Mouse (Mus musculus): Measurements from ENCODE around the gene Serpinf2. TPM values are rescaled to one million over a fixed set of nuclear protein-coding genes. Genes with fewer than 3 reads are reported as not detected.

Serpinf2 gene
- not detected for polyA plus RNA-seq (2017; shearing (Covaris generic))

DNA sequence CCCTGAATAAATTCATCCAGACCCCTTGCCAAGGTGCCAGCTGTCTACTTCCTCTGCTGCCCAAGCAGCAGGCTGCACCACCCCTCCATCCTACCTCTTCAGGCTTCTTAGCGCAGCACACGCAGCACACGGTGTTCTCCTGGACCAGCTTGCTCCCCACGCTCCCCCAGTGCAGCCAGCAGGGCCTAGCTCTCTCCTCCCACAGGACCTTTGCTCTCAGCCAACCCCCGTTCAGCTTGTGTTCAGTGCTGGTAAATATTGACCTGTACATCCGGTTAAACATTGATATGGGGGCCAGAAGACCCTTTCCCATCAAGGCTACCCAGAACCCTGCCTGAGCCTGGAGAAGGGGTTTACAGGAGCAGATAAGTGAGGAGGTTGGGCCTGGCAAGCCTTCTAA, at the start of gene Serpinf2:
Serpinf2 (minus strand) TSS at position 229 of the 400 bp plus-strand sequence.

DNA sequence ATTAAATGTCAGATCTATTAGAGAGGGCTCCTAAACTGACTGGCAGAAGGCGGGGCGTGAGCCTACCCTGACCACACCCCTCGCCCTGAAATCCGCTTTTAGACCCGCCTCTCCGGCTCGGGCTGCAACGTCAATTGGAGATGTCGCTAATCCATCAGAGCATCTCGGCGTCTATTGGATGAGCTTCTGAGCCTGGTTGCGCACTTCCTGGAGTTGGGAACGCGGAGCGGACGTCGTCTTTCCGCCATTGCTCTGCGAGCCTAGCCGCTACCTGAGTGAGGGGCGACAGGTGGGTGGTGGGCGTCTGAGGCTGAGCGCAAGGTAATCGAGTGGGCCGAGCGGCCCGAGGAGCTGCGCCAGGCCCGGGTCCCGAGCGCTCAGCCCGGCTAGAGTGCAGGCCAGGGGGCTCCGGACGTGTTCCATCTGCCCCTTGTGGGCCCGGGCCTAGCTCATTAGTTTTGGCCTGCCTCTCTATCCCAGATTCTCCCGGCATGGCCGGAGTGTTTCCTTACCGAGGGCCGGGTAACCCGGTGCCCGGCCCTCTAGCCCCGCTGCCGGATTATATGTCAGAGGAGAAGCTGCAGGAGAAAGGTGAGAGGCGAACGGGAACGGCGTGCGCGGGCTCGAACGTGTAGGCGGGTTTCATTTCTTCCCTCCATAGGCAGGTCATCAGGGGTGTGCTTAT, 47.4 kb upstream of the Serpinf2 start, which contains the start of gene Prpf8:
Prpf8 (plus strand) TSS at position 216 of the 685 bp plus-strand sequence.

GRCm38 (mm10) chr11:75460844-75461742, 21.7 kb upstream of the Serpinf2 start, which contains the start of gene Tlcd2:
Tlcd2 (plus strand) TSS chr11:75461715.

DNA sequence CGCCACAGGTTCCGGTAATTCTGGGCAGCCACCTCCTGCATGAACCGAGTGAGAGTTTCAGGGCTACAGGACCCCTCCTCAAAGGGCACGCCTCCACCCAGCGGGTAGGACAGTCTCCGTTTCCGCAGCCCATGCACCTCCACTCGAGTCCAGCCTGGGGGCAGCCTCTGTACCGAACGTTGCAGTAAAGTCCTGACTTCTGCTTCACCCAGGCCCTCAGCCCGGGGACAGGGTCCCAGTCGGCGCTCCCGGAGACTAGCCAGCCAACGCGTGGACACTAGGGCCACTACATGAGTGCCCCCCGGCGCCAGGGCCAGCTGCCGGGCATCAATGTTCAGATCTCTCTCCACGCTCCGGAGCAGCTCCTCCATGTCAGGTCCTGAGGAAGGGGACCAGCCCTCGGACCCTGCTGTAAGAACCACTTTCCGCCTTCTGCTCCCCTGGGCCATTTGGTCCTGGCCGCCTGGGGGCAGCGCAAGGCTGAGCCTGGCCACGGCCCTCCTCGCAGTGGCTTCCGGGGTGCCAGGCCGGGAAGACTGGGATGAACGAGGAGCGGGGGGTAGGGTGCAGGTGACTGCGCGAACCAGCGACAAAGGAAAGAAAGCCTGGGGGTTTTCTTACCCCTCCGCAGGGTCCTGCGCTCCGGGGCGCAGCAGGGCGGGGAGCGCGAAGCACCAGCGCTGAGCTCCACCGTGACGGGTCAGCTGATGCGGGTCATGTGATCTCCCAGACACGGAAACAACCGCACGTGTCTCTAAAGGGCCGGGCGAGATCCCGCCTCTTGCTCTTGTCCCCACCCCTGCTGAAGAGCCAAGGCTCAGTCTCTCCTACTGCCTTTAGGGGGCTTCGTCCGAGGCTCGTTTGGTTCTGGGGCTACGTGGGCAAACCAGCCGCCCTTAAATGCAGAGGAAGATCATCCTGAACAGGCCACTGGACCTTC, 14.9 kb upstream of the Serpinf2 start, which contains the start of gene Wdr81:
Wdr81 (minus strand) TSS at position 727 of the 940 bp plus-strand sequence.

DNA sequence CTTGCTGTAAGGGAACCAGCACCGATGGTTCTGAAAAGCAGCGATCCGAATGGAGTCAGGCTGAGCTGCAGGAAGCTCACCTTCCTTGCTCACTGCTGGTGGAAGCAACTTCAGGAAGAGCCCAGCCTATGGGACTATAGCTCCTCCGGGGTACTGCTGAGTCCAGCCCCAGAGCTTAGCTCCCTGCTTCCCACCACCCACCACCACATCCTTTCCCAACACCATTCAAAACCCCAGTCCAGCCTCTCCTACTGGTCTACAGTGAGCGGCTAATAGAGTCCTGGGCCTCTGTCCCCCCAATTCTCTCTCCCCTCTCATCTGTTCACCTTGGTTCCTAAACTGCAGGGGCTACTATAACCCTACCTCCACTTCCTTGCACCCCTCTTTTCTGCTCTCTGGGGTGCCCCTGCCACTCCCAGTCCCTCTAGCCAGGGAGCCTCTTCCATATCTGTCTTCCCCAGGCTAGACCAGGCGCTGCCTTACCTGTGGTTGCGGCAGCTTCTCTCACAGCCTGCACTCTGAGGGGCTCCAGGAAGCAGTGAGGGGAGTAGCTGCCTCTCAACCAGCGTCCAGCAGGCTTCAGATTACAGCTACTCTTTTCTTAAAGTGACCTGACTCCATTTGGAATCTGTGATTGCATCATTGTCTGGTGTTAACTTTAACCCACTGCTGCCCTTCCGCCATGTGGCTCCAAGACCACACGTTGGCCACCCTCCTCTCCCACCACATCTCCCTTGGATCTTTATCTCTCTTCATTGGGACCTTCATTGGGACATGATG, 17.2 kb downstream of the Serpinf2 start, which contains the start of gene Serpinf1:
Serpinf1 (minus strand) TSS at position 689 of the 780 bp plus-strand sequence.

Other genes with a start within 250 kb of the Serpinf2 start
- gene Dph1, start 248.3 kb downstream of the Serpinf2 start, polyA plus RNA-seq (2017; shearing (Covaris generic)): 23.8 TPM
- gene Rtn4rl1, start 245.8 kb downstream of the Serpinf2 start, polyA plus RNA-seq (2017; shearing (Covaris generic)): 4.3 TPM
- 162 TPM for gene Rpa1, start 91.3 kb downstream of the Serpinf2 start, polyA plus RNA-seq (2017; shearing (Covaris generic))
- gene Smyd4, start 91.2 kb downstream of the Serpinf2 start, polyA plus RNA-seq (2017; shearing (Covaris generic)): 23.8 TPM
- gene Serpinf1, start 16.9 kb downstream of the Serpinf2 start, polyA plus RNA-seq (2017; shearing (Covaris generic)): 6.0 TPM
- 18.7 TPM for gene Wdr81, start 15.1 kb upstream of the Serpinf2 start, polyA plus RNA-seq (2017; shearing (Covaris generic))
- 7.8 TPM for gene Tlcd2, start 22.1 kb upstream of the Serpinf2 start, polyA plus RNA-seq (2017; shearing (Covaris generic))
- 93.4 TPM for gene Prpf8, start 47.2 kb upstream of the Serpinf2 start, polyA plus RNA-seq (2017; shearing (Covaris generic))
- gene Rilp, start 70.5 kb upstream of the Serpinf2 start, polyA plus RNA-seq (2017; shearing (Covaris generic)): 0.23 TPM
- 1.4 TPM for gene Scarf1, start 73.9 kb upstream of the Serpinf2 start, polyA plus RNA-seq (2017; shearing (Covaris generic))
- gene Slc43a2, start 92.1 kb upstream of the Serpinf2 start, polyA plus RNA-seq (2017; shearing (Covaris generic)): 70.4 TPM
- 66.8 TPM for gene Pitpna, start 148.5 kb upstream of the Serpinf2 start, polyA plus RNA-seq (2017; shearing (Covaris generic))
- gene Inpp5k, start 191.4 kb upstream of the Serpinf2 start, polyA plus RNA-seq (2017; shearing (Covaris generic)): 165 TPM
- gene Myo1c, start 210.9 kb upstream of the Serpinf2 start, polyA plus RNA-seq (2017; shearing (Covaris generic)): 49.6 TPM
- gene Crk, start 239.7 kb upstream of the Serpinf2 start, polyA plus RNA-seq (2017; shearing (Covaris generic)): 12.7 TPM

Measured in inflammation-experienced regulatory T-cells, adult 16 weeks (primary cell).